Comparison of ENCODE assay signal across 34 mouse cellular contexts in genomic region chr8:13393869-13394268, GRCm38 (mm10). TPM values are rescaled to one million over a fixed set of nuclear protein-coding genes. Genes with fewer than 3 reads are reported as not detected.
"Had no signal": no experiment of that assay in that cellular context is flagged by ENCODE, and none has a peak within 500 bp of the region (broad histone marks: within the 10 kb centered on the region; RNA-seq: fewer than 3 reads in every experiment).

No protein-coding gene starts in this region.

- H3K9ac ChIP-seq: embryonic facial prominence, embryonic 12.5 days; embryonic facial prominence, embryonic 13.5 days; embryonic facial prominence, embryonic 15.5 days; forebrain, embryonic 12.5 days; forebrain, embryonic 13.5 days; forebrain, embryonic 15.5 days; forebrain, postnatal 0 days had no signal

- H3K4me1 ChIP-seq: embryonic facial prominence, embryonic 12.5 days; embryonic facial prominence, embryonic 13.5 days; embryonic facial prominence, embryonic 15.5 days; forebrain, embryonic 10.5 days; forebrain, embryonic 12.5 days; forebrain, embryonic 13.5 days; forebrain, embryonic 15.5 days had no signal

- H3K27me3 ChIP-seq: embryonic facial prominence, embryonic 12.5 days; embryonic facial prominence, embryonic 13.5 days; embryonic facial prominence, embryonic 15.5 days; forebrain, embryonic 12.5 days; forebrain, embryonic 13.5 days; forebrain, embryonic 15.5 days had no signal

- H3K36me3 ChIP-seq: embryonic facial prominence, embryonic 12.5 days; embryonic facial prominence, embryonic 13.5 days; embryonic facial prominence, embryonic 15.5 days; forebrain, embryonic 10.5 days; forebrain, embryonic 12.5 days; forebrain, embryonic 15.5 days had no signal

- ATAC-seq: forebrain, embryonic 13.5 days; forebrain, embryonic 14.5 days; forebrain, embryonic 15.5 days; forebrain, embryonic 16.5 days; forebrain, postnatal 0 days had no signal

- H3K4me3 ChIP-seq: embryonic facial prominence, embryonic 12.5 days; embryonic facial prominence, embryonic 13.5 days; embryonic facial prominence, embryonic 15.5 days; erythroblast, embryonic 14.5 days; forebrain, embryonic 10.5 days; forebrain, embryonic 12.5 days; forebrain, embryonic 13.5 days; forebrain, embryonic 15.5 days; gastrocnemius, adult 2 months; heart, adult 2 months had no signal

- H3K9me3 ChIP-seq: embryonic facial prominence, embryonic 12.5 days; embryonic facial prominence, embryonic 13.5 days; embryonic facial prominence, embryonic 15.5 days; forebrain, embryonic 10.5 days; forebrain, embryonic 12.5 days; forebrain, embryonic 13.5 days; forebrain, embryonic 15.5 days had no signal

- DNase-seq: cerebellum, adult 2 months; cerebellum, adult 8-10 months; cerebellum, adult 9-10 months; cerebellum, adult 9-11 months; cerebellum, postnatal 10 days; cerebellum, postnatal 14 days; cerebellum, postnatal 25 days; cerebellum, postnatal 36 days; embryo, embryonic 11 days; forebrain, postnatal 0 days; gastrocnemius, adult 2 months; gastrocnemius, postnatal 10 days; gastrocnemius, postnatal 14 days; gastrocnemius, postnatal 25 days; gastrocnemius, postnatal 36 days; heart, adult 11 months; heart, adult 18-20 months; heart, adult 2 months had no signal

- H3K4me2 ChIP-seq: embryonic facial prominence, embryonic 12.5 days; embryonic facial prominence, embryonic 13.5 days; embryonic facial prominence, embryonic 15.5 days; forebrain, embryonic 12.5 days; forebrain, embryonic 13.5 days; forebrain, embryonic 15.5 days had no signal

- H3K27ac ChIP-seq: embryonic facial prominence, embryonic 12.5 days; embryonic facial prominence, embryonic 13.5 days; embryonic facial prominence, embryonic 15.5 days; forebrain, embryonic 10.5 days; forebrain, embryonic 12.5 days; forebrain, embryonic 13.5 days; forebrain, embryonic 15.5 days; gastrocnemius, adult 2 months; heart, adult 2 months had no signal

RNA-seq across cellular contexts. Expression of gene Atp4b, which starts 2.8 kb away (rescaled TPM):
- polyA plus RNA-seq: cerebellum, adult 2 months; cortical plate, adult 2 months; embryonic facial prominence, embryonic 11.5 days; embryonic facial prominence, embryonic 12.5 days; embryonic facial prominence, embryonic 13.5 days; embryonic facial prominence, embryonic 14.5 days; embryonic facial prominence, embryonic 15.5 days; erythroblast, embryonic 14.5 days; forebrain, embryonic 11.5 days; forebrain, embryonic 12.5 days; forebrain, embryonic 13.5 days; forebrain, embryonic 14.5 days; forebrain, embryonic 15.5 days; forebrain, embryonic 16.5 days; forebrain, postnatal 0 days; frontal cortex, adult 2 months had no signal

RNA-seq across cellular contexts. Expression of gene Grk1, which starts 11.0 kb away (rescaled TPM):
- polyA plus RNA-seq: embryonic facial prominence, embryonic 12.5 days; embryonic facial prominence, embryonic 14.5 days; erythroblast, embryonic 14.5 days; forebrain, embryonic 13.5 days; forebrain, embryonic 16.5 days; gonadal fat pad, adult 2 months; heart, adult 2 months had no signal

RNA-seq across cellular contexts. Expression of gene Tmem255b, which starts 41.1 kb away (rescaled TPM):
- polyA plus RNA-seq: erythroblast, embryonic 14.5 days; forebrain, embryonic 11.5 days; forebrain, embryonic 13.5 days; forebrain, embryonic 14.5 days; forebrain, embryonic 15.5 days had no signal
